Mouse (Mus musculus) olfactory bulb, adult 2 months (tissue): ENCODE results near the gene Sptbn4.

Experiments used
- CTCF ChIP-seq: fragments of 200-500 bp; IDR thresholded peaks from 2 replicates; pipeline ENCODE4 v1.5.1; 2012; ENCODE audit warnings: low read depth, mild to moderate bottlenecking, low read length, moderate library complexity; ENCODE audit not compliant: insufficient read depth
- POLR2A ChIP-seq: fragments of 200-500 bp; IDR thresholded peaks from 2 replicates; pipeline ENCODE4 v1.6.1; 2012; ENCODE audit warnings: mild to moderate bottlenecking, low read depth, low read length, moderate library complexity; ENCODE audit not compliant: insufficient read depth

DNA sequence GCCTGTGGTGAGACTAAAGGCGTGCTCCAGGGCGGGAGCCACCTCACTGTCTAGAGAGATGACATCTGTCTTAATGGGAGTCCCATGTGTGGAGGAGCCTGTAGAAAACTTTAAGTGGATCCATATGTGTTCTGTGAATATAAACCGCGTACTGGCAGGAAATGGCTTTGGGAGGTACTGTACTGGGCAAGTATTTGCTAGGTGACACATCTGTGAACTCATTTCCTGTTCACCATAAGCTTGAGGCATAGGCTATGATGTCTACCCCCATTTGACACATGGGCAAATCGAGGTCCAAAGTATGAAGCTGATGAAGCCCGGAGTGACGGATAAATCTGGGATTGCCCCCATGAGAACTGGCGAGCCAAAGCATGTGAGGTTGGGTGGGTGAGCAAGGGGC lies 39.7 kb downstream of the Sptbn4 start:
- TF ChIP-seq POLR2A: no peak
- no peak for TF ChIP-seq CTCF
